Mouse (Mus musculus) erythroblast, embryonic 14.5 days (primary cell): ENCODE results near the gene Cyp24a1.

Source experiments
- GATA1 ChIP-seq: IDR thresholded peaks from 2 replicates; pipeline ENCODE4 v1.6.1; 2012; ENCODE audit warnings: low read length, inconsistent platforms, mixed read lengths
- TAL1 ChIP-seq: IDR thresholded peaks from 3 replicates; pipeline ENCODE4 v1.6.1; 2012; ENCODE audit warnings: low read length, inconsistent platforms, mixed read lengths

DNA sequence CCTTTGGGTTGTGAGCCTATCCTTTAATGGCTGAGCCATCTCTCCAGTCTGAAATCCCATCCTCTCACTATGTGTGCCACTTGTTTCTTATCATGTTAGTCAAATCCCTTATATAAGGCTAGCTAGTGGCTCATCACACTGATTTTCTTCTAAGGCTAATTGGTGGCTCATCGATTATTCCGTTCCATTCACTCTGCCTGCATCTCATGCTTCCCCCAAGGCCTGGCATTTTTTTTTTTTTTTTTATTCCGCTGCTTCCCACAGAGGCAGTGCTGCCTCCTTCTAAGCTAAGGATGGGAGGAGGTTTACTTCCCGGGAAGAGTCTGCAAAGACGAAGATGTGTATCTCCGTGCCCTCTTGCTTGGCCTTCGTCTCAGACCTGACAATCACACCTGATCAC is 9.7 kb downstream of the Cyp24a1 start:
- no peak for TF ChIP-seq GATA1
- TF ChIP-seq TAL1 = no peak
